Mouse (Mus musculus) bone marrow, adult 2 months (tissue): ENCODE results near the gene Rasal1. TPM values are rescaled to one million over a fixed set of nuclear protein-coding genes. Genes with fewer than 3 reads are reported as not detected.

Experiments used
- H3K27ac ChIP-seq: fragments of 200-500 bp; 2 replicates; pipeline ENCODE4 v1.5.1; 2012; ENCODE audit warnings: low read depth, mild to moderate bottlenecking, control low read depth, inconsistent platforms, low read length; ENCODE audit not compliant: control insufficient read depth, poor library complexity, insufficient read depth
- H3K4me1 ChIP-seq: fragments of 200-500 bp; 2 replicates; pipeline ENCODE4 v1.6.1; 2011; ENCODE audit warnings: low read length; ENCODE audit not compliant: control insufficient read depth, insufficient read depth
- H3K4me3 ChIP-seq: fragments of 200-500 bp; replicated peaks from 2 replicates; pipeline ENCODE3; 2011; ENCODE audit warnings: mild to moderate bottlenecking, low read depth, low read length, control low read depth; ENCODE audit not compliant: control insufficient read depth
- CTCF ChIP-seq: fragments of 200-500 bp; IDR thresholded peaks from 2 replicates; pipeline ENCODE4 v1.5.1; 2011; ENCODE audit warnings: low read length, control low read depth; ENCODE audit not compliant: control insufficient read depth, insufficient read depth
- POLR2A ChIP-seq: fragments of 200-500 bp; IDR thresholded peaks from 2 replicates; pipeline ENCODE4 v1.6.1; 2011; ENCODE audit warnings: low read depth, mild to moderate bottlenecking, control low read depth, low read length, borderline replicate concordance; ENCODE audit not compliant: control insufficient read depth
- WGBS: fragments of 180-500 bp; shearing (Covaris S2); methylation state at CpG from one replicate; pipeline ENCODE4 v1.1.7; 2018; 5-methylcytosine and 5-hydroxymethylcytosine counted together
- polyA plus RNA-seq: library from polyadenylated mRNA; stranded (reverse); fragments of >200 nt; gene quantifications from 2 replicates; pipeline ENCODE4 v1.2.4, GENCODE M21; 2011; ENCODE audit warnings: low replicate concordance; ENCODE audit not compliant: missing spikeins, insufficient read depth, insufficient read length

The Rasal1 gene
- polyA plus RNA-seq, 1 experiment: 4.6 TPM

GRCm38 (mm10) chr5:120698801-120699391 is 50.3 kb downstream of the Rasal1 start:
- 75% methylated on average over 16 of the region's 16 CpGs for WGBS
- Histone ChIP-seq H3K27ac (no peak overlapping the region), H3K4me3 (no peak overlapping the region), H3K4me1 (peaks cover 2% of the 10 kb centered on the region; the same call in 1 of the 2 replicates)
- TF ChIP-seq POLR2A (no peak), CTCF (no peak)

DNA sequence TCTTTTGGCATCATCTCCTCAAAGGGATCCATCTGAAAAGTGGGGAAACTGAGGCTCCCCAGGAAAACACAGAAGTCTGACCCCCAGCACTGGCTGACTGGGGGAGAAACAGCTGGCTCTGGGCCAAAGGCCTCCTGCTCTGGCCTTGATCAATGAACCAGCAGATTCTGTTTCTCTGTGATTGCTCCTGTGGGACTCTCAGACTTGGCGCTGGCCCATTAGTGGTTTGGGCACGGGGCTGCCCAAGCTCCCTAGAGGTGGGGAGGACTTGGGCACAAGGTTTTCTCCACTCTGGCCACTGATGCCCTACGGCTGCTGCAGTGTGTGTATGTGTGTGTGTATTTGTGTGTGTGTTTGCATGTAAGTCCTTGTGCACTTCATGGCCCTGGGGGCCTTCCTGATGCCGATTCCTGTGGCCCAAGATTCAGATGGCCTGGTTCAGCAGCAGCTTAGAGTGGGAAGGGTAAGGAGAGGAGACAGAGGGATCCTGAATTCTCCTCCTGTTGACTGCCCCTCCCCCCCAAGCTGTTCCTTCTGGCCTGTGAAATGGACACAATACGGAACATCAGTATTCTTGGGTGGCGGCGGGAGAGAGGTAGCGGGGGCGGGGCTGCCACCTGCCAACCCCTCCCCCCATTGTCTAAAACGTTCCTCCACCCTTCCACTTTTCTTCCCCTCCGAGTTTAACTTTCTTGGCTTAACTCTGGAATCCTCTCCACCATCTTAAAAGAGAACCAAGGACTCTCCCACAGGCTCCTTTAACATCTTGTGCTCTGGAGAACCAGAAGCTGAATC is 52.6 kb downstream of the Rasal1 start:
- Histone ChIP-seq H3K4me1 (peaks cover 2% of the 10 kb centered on the region; the same call in 1 of the 2 replicates), H3K27ac (no peak overlapping the region), H3K4me3 (no peak overlapping the region)
- TF ChIP-seq POLR2A (no peak), CTCF (no peak)
- WGBS: 56% methylated on average over 11 of the region's 11 CpGs

DNA sequence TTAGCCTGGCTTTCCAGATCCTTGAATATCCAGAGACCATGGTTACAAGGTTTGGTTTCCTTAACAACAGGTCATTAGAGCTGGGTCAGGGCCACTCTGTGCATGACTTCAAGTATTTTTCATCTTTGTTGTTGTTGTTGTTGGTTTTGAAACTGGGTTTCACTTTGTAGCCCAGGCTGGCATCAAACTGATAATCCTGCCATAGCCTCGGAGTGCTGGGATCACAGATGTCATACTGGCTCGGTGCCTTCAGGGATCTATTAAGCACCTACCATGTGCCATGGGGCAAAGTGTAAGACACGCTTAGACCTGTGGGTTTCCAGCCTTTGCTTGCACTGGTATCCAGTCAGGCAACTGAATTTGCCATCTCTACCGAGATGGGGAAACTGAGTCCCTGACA is 53.8 kb downstream of the Rasal1 start:
- H3K4me1 ChIP-seq: no peaks in the 10 kb centered on the region; the same call in 1 of the 2 replicates
- H3K4me3 ChIP-seq: no peak overlapping the region
- WGBS: 81% methylated on average over 4 of the region's 4 CpGs
- no peak overlapping the region for H3K27ac ChIP-seq
- TF ChIP-seq POLR2A: no peak
- no peak for TF ChIP-seq CTCF

DNA sequence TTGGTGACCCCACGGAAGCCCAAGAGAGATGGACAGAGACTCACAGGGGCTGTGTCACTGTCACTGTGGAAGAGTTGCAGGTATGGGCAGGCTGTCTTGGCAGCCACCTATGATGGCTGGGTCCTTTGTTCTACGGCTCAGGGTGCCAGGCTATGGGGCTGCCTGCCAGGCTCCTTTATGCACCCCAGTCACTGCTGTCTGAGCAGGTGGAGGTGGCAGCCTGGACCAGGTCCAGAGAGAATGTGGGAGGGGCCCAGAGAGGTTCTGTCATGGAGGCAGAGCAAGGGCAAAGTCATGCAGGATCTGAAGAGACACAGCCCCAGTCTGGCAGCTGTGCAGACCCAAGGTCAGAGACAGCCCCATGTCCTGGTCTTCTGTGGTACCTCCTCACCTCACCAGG is 54.4 kb downstream of the Rasal1 start:
- TF ChIP-seq POLR2A: no peak
- TF ChIP-seq CTCF: no peak

DNA sequence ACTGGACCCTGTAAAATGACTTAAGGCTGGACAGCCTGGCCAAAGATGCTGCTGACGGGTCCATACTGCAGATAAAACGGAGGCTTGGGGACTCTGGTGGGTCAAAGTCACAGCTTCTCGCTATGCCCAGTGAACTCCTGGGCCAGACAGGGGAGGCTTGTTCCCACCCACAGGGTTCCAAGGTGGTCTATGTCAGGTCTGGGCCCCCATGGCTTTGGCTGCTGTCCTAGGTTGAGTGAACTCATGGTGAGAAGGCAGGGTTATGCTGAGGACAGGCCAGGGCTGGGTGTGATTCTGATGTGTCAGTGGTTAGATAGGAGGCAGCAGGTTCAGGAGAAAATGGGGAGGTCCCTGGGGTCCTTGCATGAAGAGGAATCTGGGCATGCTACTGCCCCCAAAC is 55.0 kb downstream of the Rasal1 start:
- no peak overlapping the region for H3K4me3 ChIP-seq
- no peaks in the 10 kb centered on the region; the same call in 1 of the 2 replicates for H3K4me1 ChIP-seq
- no peak for TF ChIP-seq CTCF
- TF ChIP-seq POLR2A: no peak
- WGBS: 68% methylated on average over 3 of the region's 3 CpGs
- H3K27ac ChIP-seq: no peak overlapping the region

More for the DNA sequence above, 54.4 kb downstream of the Rasal1 start:
- Histone ChIP-seq H3K27ac (no peak overlapping the region), H3K4me3 (no peak overlapping the region), H3K4me1 (no peaks in the 10 kb centered on the region; the same call in 1 of the 2 replicates)
- WGBS: 71% methylated on average over 2 of the region's 2 CpGs

- Histone ChIP-seq H3K4me3 (no peak overlapping the region), H3K4me1 (no peaks in the 10 kb centered on the region; the same call in 1 of the 2 replicates), H3K27ac (peak overlapping the region; percentile 37)
- 43% methylated on average over 6 of the region's 6 CpGs for WGBS
- TF ChIP-seq POLR2A: no peak
- no peak for TF ChIP-seq CTCF
These were observed 55.8 kb downstream of the Rasal1 start for GRCm38 (mm10) chr5:120704421-120704820.

GRCm38 (mm10) chr5:120706541-120706940 is 57.9 kb downstream of the Rasal1 start:
- Histone ChIP-seq H3K4me1 (no peaks in the 10 kb centered on the region; the same call in 1 of the 2 replicates), H3K27ac (0 out of 2 replicates have a peak overlapping the region, but pooled peaks have one; percentile 48), H3K4me3 (no peak overlapping the region)
- TF ChIP-seq POLR2A: no peak
- no peak for TF ChIP-seq CTCF
- WGBS: 11% methylated on average over 16 of the region's 16 CpGs

- no peak for TF ChIP-seq CTCF
- Histone ChIP-seq H3K4me1 (no peaks in the 10 kb centered on the region; the same call in 1 of the 2 replicates), H3K27ac (peak overlapping the region; percentile 23), H3K4me3 (no peak overlapping the region)
- WGBS: 47% methylated on average over 12 of the region's 13 CpGs
These were observed 58.4 kb downstream of the Rasal1 start for GRCm38 (mm10) chr5:120706976-120707375.
